Mouse (Mus musculus) forebrain, embryonic 14.5 days (tissue): ENCODE data around the gene Kiss1r. TPM values are rescaled to one million over a fixed set of nuclear protein-coding genes. Genes with fewer than 3 reads are reported as not detected.
A peak's percentile ranks its signal among the peaks of the same experiment; 100 is the strongest.

Experiments
- ATAC-seq: fragments of 200-750 bp; cut with Nextera tagmentation; 2 replicates; pipeline ENCODE4 v1.8.0; 2017; ENCODE audit warnings: mild to moderate bottlenecking, moderate library complexity
- DNase-seq: peaks from one replicate; pipeline ENCODE4 v3.0.0-alpha.2; 2015; ENCODE audit warnings: low spot score
- H3K27ac ChIP-seq: fragments of 300-500 bp; sonication (generic); 2 replicates; pipeline ENCODE4 v1.5.1; 2014; ENCODE audit warnings: low read depth, mild to moderate bottlenecking, control low read depth, low read length, moderate library complexity
- H3K27me3 ChIP-seq: fragments of 300-500 bp; sonication (generic); replicated peaks from 2 replicates; pipeline ENCODE4 v1.6.1; 2014; ENCODE audit warnings: low read length, control low read depth, mixed read lengths; ENCODE audit not compliant: control insufficient read depth, insufficient read depth
- H3K36me3 ChIP-seq: fragments of 300-500 bp; sonication (generic); 2 replicates; pipeline ENCODE4 v1.6.1; 2014; ENCODE audit warnings: low read length, control low read depth; ENCODE audit not compliant: control insufficient read depth, insufficient read depth
- H3K4me1 ChIP-seq: fragments of 300-500 bp; sonication (generic); 2 replicates; pipeline ENCODE4 v1.6.1; 2014; ENCODE audit warnings: antibody characterized with exemption, low read length, control low read depth; ENCODE audit not compliant: control insufficient read depth, insufficient read depth
- H3K4me2 ChIP-seq: fragments of 300-500 bp; sonication (generic); 2 replicates; pipeline ENCODE4 v1.6.1; 2014; ENCODE audit warnings: mild to moderate bottlenecking, control low read depth, low read length
- H3K4me3 ChIP-seq: fragments of 300-500 bp; sonication (generic); 2 replicates; pipeline ENCODE4 v1.5.1; 2014; ENCODE audit warnings: low read depth, low read length, control low read depth
- H3K9ac ChIP-seq: fragments of 300-500 bp; sonication (generic); 2 replicates; pipeline ENCODE4 v1.6.1; 2014; ENCODE audit warnings: mild to moderate bottlenecking, low read length, control low read depth, moderate library complexity
- H3K9me3 ChIP-seq: fragments of 300-500 bp; sonication (generic); replicated peaks from 2 replicates; pipeline ENCODE4 v1.6.1; 2016; ENCODE audit warnings: low read length, control low read depth, mixed read lengths; ENCODE audit not compliant: control insufficient read depth
- WGBS: fragments of 180-500 bp; shearing (Covaris S2); extraction: QIAGEN DNeasy Blood & Tissue Kit; methylation state at CpG from one replicate; pipeline ENCODE4 v1.1.7; 2014; 5-methylcytosine and 5-hydroxymethylcytosine counted together
- polyA plus RNA-seq: library from polyadenylated mRNA; unstranded; fragments of >200 nt; fragmentation: Nextera tagmentation; extraction: Ambion mirVana; gene quantifications from 2 replicates; pipeline ENCODE4 v1.2.1, GENCODE M21; 2014

Gene Kiss1r
- polyA plus RNA-seq, 1 experiment from 2014 or later: 1.6 TPM

- Histone ChIP-seq H3K4me1 (peaks cover 4% of the 10 kb centered on the region; the same call in 1 of the 2 replicates), H3K9ac (peak within 1 kb of the TSS; percentile 88), H3K4me2 (peak within 1 kb of the TSS; percentile 35), H3K27me3 (no peaks in the 10 kb centered on the region), H3K36me3 (peaks cover 44% of the 10 kb centered on the region), H3K4me3 (peak within 1 kb of the TSS; percentile 56), H3K27ac (peak within 1 kb of the TSS; percentile 96), H3K9me3 (no peaks in the 10 kb centered on the region)
- DNase-seq (peak; percentile 97), ATAC-seq (peak; percentile 93)
- WGBS: 2% methylated on average over 52 of the region's 52 CpGs
These were observed 8.3 kb upstream of the Kiss1r start, which contains the start of gene Med16 for GRCm38 (mm10) chr10:79908167-79909091. TSS of gene Med16 (minus strand) at chr10:79908923.

DNA sequence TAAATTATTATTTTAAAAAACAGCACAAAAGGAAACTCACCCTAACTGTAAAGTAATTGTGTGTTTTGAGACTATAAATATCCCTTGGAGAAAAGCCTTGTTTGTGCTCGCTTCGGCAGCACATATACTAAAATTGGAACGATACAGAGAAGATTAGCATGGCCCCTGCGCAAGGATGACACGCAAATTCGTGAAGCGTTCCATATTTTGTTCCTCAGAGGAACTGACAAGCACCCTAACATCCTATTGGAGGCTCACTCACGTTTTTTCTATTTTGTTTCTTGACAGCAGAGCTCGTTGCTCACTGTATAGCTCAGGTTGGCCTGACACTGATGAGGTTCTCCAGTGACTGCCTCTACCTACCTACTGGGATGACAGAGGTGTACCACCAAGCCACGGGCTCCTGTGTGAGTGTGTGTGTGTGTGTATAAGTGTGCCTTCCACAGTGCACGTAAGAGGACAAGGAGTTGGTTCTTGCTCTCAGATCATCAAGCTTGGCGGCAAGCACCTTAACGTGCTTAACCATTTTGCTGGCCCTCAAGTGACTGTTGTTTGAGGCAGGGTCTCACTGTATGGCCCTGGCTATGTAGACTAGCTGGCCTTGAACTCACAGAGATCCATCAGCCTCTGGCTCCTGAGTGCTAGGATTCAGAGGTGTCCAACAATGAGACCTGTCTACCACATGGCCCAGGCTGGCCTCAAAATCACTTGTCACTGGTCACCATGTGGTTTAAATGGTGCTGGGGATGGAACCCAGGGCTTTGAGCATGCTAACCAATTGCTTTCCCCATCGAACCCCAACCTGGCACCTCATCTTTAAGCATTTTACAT is 7.5 kb upstream of the Kiss1r start:
- peak; percentile 70 for ATAC-seq

GRCm38 (mm10) chr10:79910556-79910955 is 6.2 kb upstream of the Kiss1r start, which contains the start of gene Gm26602:
TSS of gene Gm26602 (plus strand) at chr10:79910856.
- ATAC-seq (no peak), DNase-seq (no peak)
- WGBS: 89% methylated on average over 4 of the region's 4 CpGs
- Histone ChIP-seq H3K9me3 (no peaks in the 10 kb centered on the region), H3K27me3 (no peaks in the 10 kb centered on the region), H3K27ac (peak within 1 kb of the TSS; percentile 70), H3K4me2 (no peak within 1 kb of the TSS), H3K4me1 (peaks cover 13% of the 10 kb centered on the region), H3K4me3 (no peak within 1 kb of the TSS), H3K9ac (no peak within 1 kb of the TSS; the same call in 1 of the 2 replicates), H3K36me3 (peaks cover 33% of the 10 kb centered on the region)

More for the DNA sequence above, 7.5 kb upstream of the Kiss1r start:
- H3K4me1 ChIP-seq: peaks cover 6% of the 10 kb centered on the region
- peak overlapping the region; percentile 56 for H3K4me3 ChIP-seq
- peak overlapping the region; percentile 70 for H3K27ac ChIP-seq
- peak; percentile 69 for DNase-seq
- H3K4me2 ChIP-seq: peak overlapping the region; percentile 35
- H3K36me3 ChIP-seq: peaks cover 44% of the 10 kb centered on the region
- 21% methylated on average over 14 of the region's 14 CpGs for WGBS
- H3K9me3 ChIP-seq: no peaks in the 10 kb centered on the region
- peak overlapping the region; percentile 88 for H3K9ac ChIP-seq
- no peaks in the 10 kb centered on the region for H3K27me3 ChIP-seq

DNA sequence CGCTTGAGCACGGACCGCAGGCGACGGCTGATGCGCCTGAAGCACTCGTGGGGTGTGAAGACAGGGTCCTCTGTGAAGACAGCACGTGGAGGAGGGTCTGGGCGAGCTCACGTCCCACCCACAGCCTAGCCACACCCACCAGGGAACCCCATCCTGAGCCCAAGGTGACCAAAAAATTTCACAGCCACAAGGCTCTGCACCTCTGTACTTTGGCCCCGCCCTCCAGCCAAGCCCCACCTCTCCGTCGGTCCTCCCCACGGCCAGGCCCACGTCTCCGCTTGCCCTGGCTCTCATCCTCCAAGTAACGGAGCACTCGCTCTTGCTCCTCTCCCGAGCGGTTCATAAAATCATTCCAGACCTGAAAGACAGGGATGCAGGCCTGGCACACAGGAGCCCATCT is 4.4 kb upstream of the Kiss1r start:
- H3K27ac ChIP-seq: no peak overlapping the region
- H3K36me3 ChIP-seq: peaks cover 15% of the 10 kb centered on the region
- 62% methylated on average over 20 of the region's 20 CpGs for WGBS
- no peak overlapping the region for H3K4me2 ChIP-seq
- peaks cover 21% of the 10 kb centered on the region for H3K4me1 ChIP-seq
- ATAC-seq: no peak
- no peak overlapping the region for H3K9ac ChIP-seq
- no peak for DNase-seq
- no peak overlapping the region for H3K4me3 ChIP-seq
- no peaks in the 10 kb centered on the region for H3K9me3 ChIP-seq
- H3K27me3 ChIP-seq: peaks cover under 1% of the 10 kb centered on the region

GRCm38 (mm10) chr10:79914131-79914947 is 2.4 kb upstream of the Kiss1r start:
- Histone ChIP-seq H3K36me3 (peaks cover 15% of the 10 kb centered on the region), H3K9ac (peak overlapping the region; percentile 21), H3K4me3 (no peak overlapping the region), H3K4me2 (0 out of 2 replicates have a peak overlapping the region, but pooled peaks have one; percentile 3), H3K27ac (no peak overlapping the region), H3K4me1 (peaks cover 21% of the 10 kb centered on the region), H3K27me3 (peaks cover 20% of the 10 kb centered on the region), H3K9me3 (no peaks in the 10 kb centered on the region)
- no peak for ATAC-seq
- 68% methylated on average over 9 of the region's 11 CpGs for WGBS
- peak; percentile 40 for DNase-seq

DNA sequence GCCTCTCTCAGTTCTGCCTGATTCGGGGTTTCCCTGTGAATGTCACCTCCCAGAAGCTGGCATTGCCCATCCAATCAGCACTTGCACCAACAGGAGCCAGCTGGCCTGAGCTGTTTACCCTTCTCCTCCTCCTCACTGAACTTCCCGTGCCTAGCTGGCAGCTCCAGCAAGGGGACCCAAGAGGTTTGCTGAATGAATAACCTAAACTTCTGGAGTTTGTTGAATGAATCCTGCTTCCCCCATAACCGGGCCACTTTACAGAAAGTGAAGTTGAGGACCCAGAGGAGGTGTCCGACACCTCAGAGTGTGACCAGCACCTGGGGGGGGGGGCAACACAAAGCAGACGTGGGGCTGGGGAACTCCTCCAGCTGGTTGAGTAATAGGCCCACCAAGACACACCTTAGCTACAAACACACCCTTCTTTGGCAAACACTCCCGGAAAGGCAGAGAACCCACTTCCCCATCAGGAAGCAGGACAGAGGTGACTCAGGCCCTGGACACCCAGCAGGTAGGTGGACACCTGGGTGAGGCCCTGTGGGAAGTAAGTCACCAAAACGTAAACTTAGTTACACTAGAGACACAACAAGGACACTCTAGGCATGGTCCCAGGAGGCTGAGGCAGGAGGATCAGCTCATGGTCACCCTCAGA is 1.7 kb upstream of the Kiss1r start:
- H3K27ac ChIP-seq: no peak overlapping the region
- H3K27me3 ChIP-seq: peaks cover 27% of the 10 kb centered on the region
- 74% methylated on average over 7 of the region's 7 CpGs for WGBS
- ATAC-seq: no peak
- H3K4me3 ChIP-seq: no peak overlapping the region
- H3K9me3 ChIP-seq: no peaks in the 10 kb centered on the region
- H3K36me3 ChIP-seq: peaks cover 15% of the 10 kb centered on the region
- no peak for DNase-seq
- peaks cover 17% of the 10 kb centered on the region for H3K4me1 ChIP-seq
- peak overlapping the region; percentile 93; the same call in 1 of the 2 replicates for H3K4me2 ChIP-seq
- peak overlapping the region; percentile 13; the same call in 1 of the 2 replicates for H3K9ac ChIP-seq

- H3K4me2 ChIP-seq: peak overlapping the region; percentile 93
- peaks cover 8% of the 10 kb centered on the region for H3K36me3 ChIP-seq
- WGBS: 8% methylated on average over 8 of the region's 8 CpGs
- peak overlapping the region; percentile 82 for H3K4me3 ChIP-seq
- H3K9ac ChIP-seq: peak overlapping the region; percentile 96
- H3K9me3 ChIP-seq: no peaks in the 10 kb centered on the region
- DNase-seq (no peak), ATAC-seq (no peak)
- peaks cover 37% of the 10 kb centered on the region for H3K27me3 ChIP-seq
- peaks cover 17% of the 10 kb centered on the region for H3K4me1 ChIP-seq
- 0 out of 2 replicates have a peak overlapping the region, but pooled peaks have one; percentile 60 for H3K27ac ChIP-seq
These were observed 690 bp upstream of the Kiss1r start for GRCm38 (mm10) chr10:79916081-79916480.
